Mouse (Mus musculus) bone marrow, adult 2 months (tissue): ENCODE measurements around the gene BC049730. TPM values are rescaled to one million over a fixed set of nuclear protein-coding genes. Genes with fewer than 3 reads are reported as not detected.

Experiments used
- H3K27ac ChIP-seq: fragments of 200-500 bp; 2 replicates; pipeline ENCODE4 v1.5.1; 2012; ENCODE audit warnings: low read depth, mild to moderate bottlenecking, control low read depth, inconsistent platforms, low read length; ENCODE audit not compliant: control insufficient read depth, poor library complexity, insufficient read depth
- H3K4me1 ChIP-seq: fragments of 200-500 bp; 2 replicates; pipeline ENCODE4 v1.6.1; 2011; ENCODE audit warnings: low read length; ENCODE audit not compliant: control insufficient read depth, insufficient read depth
- H3K4me3 ChIP-seq: fragments of 200-500 bp; replicated peaks from 2 replicates; pipeline ENCODE3; 2011; ENCODE audit warnings: mild to moderate bottlenecking, low read depth, low read length, control low read depth; ENCODE audit not compliant: control insufficient read depth
- CTCF ChIP-seq: fragments of 200-500 bp; IDR thresholded peaks from 2 replicates; pipeline ENCODE4 v1.5.1; 2011; ENCODE audit warnings: low read length, control low read depth; ENCODE audit not compliant: control insufficient read depth, insufficient read depth
- POLR2A ChIP-seq: fragments of 200-500 bp; IDR thresholded peaks from 2 replicates; pipeline ENCODE4 v1.6.1; 2011; ENCODE audit warnings: low read depth, mild to moderate bottlenecking, control low read depth, low read length, borderline replicate concordance; ENCODE audit not compliant: control insufficient read depth
- WGBS: fragments of 180-500 bp; shearing (Covaris S2); methylation state at CpG from one replicate; pipeline ENCODE4 v1.1.7; 2018; 5-methylcytosine and 5-hydroxymethylcytosine counted together
- polyA plus RNA-seq: library from polyadenylated mRNA; stranded (reverse); fragments of >200 nt; gene quantifications from 2 replicates; pipeline ENCODE4 v1.2.4, GENCODE M21; 2011; ENCODE audit warnings: low replicate concordance; ENCODE audit not compliant: missing spikeins, insufficient read depth, insufficient read length

BC049730 gene
- not detected in 2 replicates for polyA plus RNA-seq

DNA sequence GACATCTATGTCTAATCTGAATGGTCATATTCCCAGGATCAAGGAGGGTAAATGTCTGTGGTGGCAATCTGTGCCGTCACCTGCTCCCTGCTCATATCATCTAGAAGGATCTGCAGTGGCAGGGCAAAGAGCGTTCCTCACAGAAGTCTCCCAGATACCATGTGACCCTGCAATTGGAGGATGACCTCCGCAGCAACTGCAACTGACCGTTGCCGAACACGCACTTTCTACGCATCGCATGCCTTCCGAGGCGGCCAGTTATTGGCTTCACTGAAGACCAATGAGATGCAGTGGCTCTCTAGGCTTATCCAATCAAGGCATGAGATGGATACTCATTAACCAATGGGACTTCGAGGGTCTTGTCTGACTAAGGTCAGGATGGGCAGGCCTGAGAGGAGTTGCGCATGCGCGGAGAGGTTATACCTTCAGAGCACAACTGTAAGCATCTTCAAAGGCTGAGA, at the start of gene BC049730:
BC049730 (plus strand) TSS at position 411 of the 461 bp plus-strand sequence.
- TF ChIP-seq POLR2A (no peak), CTCF (no peak)
- H3K27ac ChIP-seq, result no peak within 1 kb of the TSS
- H3K4me1 ChIP-seq, result no peaks in the 10 kb centered on the region; the same call in 1 of the 2 replicates
- no peak within 1 kb of the TSS for H3K4me3 ChIP-seq
- 87% methylated on average over 14 of the region's 14 CpGs for whole genome bisulfite sequencing

DNA sequence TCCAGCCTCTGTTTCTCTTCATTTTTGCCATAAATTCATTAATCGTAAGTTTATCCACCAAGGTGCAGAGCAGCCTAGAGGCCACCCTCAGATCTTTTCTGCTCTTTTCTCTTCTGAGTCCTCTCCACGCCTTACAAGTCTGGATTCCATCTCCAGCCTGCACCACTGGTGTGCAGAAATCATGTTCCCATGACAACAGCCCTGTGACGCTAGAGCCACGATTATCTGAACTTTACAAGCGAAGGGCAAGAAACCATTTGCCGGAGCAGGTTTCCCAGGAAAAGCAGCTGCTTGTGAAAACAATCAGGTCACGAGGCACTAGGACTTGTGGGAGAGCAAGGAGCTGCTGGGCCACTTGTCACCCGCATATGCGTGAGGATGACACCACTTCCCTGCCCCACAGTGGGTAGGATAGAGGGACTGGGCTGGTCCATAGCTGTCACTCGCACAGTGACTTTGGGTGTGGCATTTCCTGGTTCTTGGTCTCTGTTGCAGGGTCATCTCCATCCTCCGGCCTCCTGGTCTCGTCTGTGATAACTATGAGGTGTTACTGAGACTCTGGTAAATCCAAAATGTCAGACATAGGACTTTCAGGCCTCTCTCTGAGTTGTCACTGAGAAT, 49.2 kb upstream of the BC049730 start:
- WGBS, result 75% methylated on average over 12 of the region's 12 CpGs
- H3K27ac ChIP-seq, result no peak overlapping the region
- no peak for TF ChIP-seq POLR2A
- no peak for TF ChIP-seq CTCF
- H3K4me3 ChIP-seq, result no peak overlapping the region
- H3K4me1 ChIP-seq, result peaks cover 3% of the 10 kb centered on the region; the same call in 1 of the 2 replicates

DNA sequence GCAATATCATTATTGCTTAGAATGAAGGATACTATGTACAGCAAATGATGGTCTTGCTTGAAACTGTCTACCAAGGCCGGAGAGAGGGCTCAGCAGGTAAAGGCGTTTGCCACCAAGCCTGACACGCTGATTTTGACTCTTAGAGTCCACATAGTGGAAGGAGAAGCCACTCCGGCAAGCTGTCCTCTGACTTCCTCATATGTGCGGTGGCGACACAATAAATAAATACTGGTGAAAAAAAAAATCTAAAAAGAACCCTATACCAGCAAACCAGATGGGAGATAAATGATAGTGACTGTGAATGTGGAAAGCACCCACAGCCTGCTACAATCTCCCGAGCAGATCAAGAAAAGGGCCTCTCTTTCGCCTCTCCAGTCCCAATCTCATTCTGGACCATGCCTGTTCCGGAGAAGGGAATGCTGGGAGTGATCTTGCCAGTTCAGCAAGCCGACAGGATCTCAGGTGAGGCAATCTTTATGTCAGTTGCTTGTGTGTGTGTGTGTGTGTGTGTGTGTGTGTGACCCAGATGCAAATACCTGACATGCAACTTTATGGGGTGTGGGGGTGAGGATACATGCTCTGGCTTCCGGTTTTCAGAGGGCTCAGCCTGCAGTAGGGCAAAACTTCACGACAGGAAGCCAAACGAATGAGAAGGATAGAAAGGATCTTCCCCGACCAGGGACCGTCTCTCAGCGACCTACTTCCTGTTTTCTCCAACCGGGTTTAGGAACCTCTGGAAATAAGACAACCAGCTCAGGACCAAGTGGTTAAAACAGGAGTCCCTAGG, 47.7 kb upstream of the BC049730 start:
- peak overlapping the region; percentile 43 for H3K27ac ChIP-seq
- peak overlapping the region; percentile 41 for H3K4me3 ChIP-seq
- TF ChIP-seq POLR2A (no peak), CTCF (no peak)
- 7% methylated on average over 17 of the region's 17 CpGs for WGBS
- peaks cover 3% of the 10 kb centered on the region; the same call in 1 of the 2 replicates for H3K4me1 ChIP-seq

DNA sequence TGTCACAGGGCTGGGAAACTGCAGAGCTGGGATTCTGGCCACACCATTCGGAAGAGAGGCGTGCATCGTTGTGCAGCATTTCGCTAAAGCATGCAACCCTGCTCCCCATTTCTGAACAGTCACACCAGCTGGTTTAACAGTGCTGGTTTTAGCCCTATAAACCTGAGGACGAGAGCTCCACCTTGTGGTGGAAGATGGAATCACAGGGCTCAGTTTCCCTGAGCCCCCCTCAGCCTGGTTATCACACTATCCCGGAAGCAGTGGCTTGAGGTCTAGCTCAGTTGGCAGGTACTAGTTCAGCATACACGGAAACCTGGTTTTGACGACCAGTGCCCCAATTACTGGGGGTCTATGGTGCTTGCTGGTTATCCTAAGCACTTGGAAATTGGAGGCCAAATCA, 46.5 kb upstream of the BC049730 start:
- peak; percentile 84 for TF ChIP-seq CTCF
- no peak for TF ChIP-seq POLR2A
- 3% methylated on average over 8 of the region's 8 CpGs for WGBS
- no peak overlapping the region for H3K4me3 ChIP-seq
- H3K27ac ChIP-seq, result no peak overlapping the region
- peaks cover 3% of the 10 kb centered on the region; the same call in 1 of the 2 replicates for H3K4me1 ChIP-seq

DNA sequence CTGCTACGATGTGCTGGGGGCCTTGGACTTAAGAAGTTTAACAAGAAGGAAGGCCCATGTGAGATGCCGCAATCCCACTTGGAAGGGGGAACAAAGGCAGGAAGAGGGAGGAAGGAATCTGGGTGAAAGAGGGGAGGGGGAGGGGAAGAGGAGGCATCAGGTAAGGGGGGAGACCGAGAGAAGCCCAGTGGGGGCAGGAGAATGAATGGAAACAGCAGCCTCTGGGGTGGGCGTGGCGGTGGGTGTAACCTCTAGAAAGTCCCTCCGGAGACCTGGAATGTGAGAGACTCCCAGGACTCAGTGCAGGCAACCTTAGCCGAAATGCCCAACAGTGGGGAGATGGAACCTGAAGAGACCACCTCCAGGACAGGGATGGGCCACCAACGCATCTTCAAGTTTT, 44.7 kb upstream of the BC049730 start:
- H3K4me3 ChIP-seq, result no peak overlapping the region
- no peak overlapping the region for H3K27ac ChIP-seq
- TF ChIP-seq POLR2A, result no peak
- TF ChIP-seq CTCF, result no peak
- peaks cover 3% of the 10 kb centered on the region; the same call in 1 of the 2 replicates for H3K4me1 ChIP-seq
- 61% methylated on average over 8 of the region's 8 CpGs for WGBS

DNA sequence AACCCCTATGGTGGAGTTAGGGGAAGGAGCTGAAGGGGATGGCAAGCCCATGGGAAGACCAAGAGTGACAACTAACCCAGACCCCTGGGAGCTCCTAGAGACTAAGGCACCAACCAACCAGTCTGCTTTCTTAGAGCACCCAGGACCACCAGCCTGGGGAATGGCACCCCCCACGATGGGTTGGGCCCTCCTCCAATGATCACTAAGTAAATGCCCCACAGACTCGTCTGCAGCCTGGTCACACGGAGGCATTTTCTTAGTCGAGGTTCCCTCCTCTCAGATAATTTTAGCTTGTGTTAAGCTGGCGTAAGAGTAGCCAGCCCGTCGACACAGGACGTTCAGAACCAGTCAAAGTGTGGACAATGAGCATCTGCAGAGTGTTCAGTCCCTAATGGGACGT, 44.1 kb upstream of the BC049730 start:
- H3K4me1 ChIP-seq, result peaks cover 3% of the 10 kb centered on the region; the same call in 1 of the 2 replicates

DNA sequence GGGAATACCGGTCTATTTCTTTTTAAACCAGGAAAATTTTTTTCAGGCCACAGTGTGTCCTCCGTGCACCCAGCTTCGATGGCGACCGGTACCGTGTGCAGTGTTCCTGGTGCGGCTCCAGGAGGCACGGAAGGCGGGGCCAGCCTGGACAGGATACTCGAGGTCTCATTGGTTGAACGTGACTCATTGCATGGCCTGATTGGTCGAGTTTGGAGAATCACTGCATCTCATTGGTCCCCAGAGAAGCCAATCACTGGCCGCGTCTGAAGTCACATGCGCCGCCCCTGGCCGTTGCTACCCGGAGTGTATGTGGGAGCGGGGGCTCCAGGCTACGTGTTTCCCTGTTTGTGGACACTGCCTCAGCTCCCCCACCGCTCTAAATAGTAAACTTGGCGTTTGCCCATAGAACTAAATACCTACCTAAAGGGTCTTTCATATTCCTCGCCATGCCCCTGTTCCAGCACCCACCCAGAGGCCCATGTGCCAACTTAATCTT, 37.0 kb upstream of the BC049730 start:
- H3K27ac ChIP-seq, result no peak overlapping the region
- no peak for TF ChIP-seq POLR2A
- TF ChIP-seq CTCF, result no peak

More for the DNA sequence above, 44.1 kb upstream of the BC049730 start:
- TF ChIP-seq POLR2A, result no peak
- no peak for TF ChIP-seq CTCF
- Histone ChIP-seq H3K4me3 (no peak overlapping the region), H3K27ac (no peak overlapping the region)
- WGBS, result 74% methylated on average over 9 of the region's 9 CpGs

DNA sequence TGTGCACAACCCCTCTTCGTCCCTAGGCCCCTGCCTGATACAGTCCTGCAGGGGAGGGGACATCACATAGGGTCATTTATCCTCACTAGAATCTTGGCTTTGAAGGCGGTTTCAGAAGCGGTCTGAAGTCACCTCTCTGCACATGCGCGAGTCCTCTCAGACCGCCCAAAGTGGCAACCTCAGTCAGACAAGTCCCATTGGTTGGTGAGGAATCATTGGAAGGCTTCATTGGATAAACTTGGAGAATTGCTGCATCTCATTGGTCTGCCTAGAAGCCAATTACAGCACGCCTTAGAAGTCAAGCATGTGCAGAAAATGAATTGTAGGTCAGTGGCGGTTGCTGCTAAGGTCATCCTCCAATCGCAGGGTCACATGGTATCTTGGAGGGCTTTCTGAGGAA, 32.5 kb upstream of the BC049730 start, which contains the start of gene Tex101:
Tex101 (minus strand) TSS at position 101 of the 400 bp plus-strand sequence.
- Histone ChIP-seq H3K4me1 (no peaks in the 10 kb centered on the region), H3K27ac (no peak within 1 kb of the TSS), H3K4me3 (no peak within 1 kb of the TSS)
- TF ChIP-seq CTCF (no peak), POLR2A (no peak)
- 86% methylated on average over 9 of the region's 9 CpGs for WGBS

More for the DNA sequence above, 37.0 kb upstream of the BC049730 start:
- Histone ChIP-seq H3K4me3 (no peak overlapping the region), H3K4me1 (no peaks in the 10 kb centered on the region)
- WGBS, result 85% methylated on average over 23 of the region's 23 CpGs
